Mouse (Mus musculus) heart, adult 2 months (tissue): ENCODE measurements around the gene Vmn2r63.
"Not testable (repeated sequence)": the region's sequence is repeated elsewhere in the genome, so short reads cannot be mapped to it uniquely, and the experiment has no call there.

Source experiments
- CTCF ChIP-seq: fragments of 200-600 bp; IDR thresholded peaks from 2 replicates; pipeline ENCODE4 v1.8.1; 2022; ENCODE audit warnings: antibody characterized with exemption, mild to moderate bottlenecking, moderate library complexity
- POLR2A ChIP-seq: fragments of 200-500 bp; IDR thresholded peaks from 2 replicates; pipeline ENCODE4 v1.6.1; 2011; ENCODE audit warnings: mild to moderate bottlenecking, low read depth, low read length, control low read depth; ENCODE audit not compliant: insufficient read depth

- TF ChIP-seq CTCF, POLR2A: not testable (repeated sequence)
Observed at GRCm38 (mm10) chr7:42866801-42867458, 66.7 kb downstream of the Vmn2r63 start, which contains the start of gene Gm2381.
